Mouse (Mus musculus) limb, embryonic 15.5 days (tissue): ENCODE measurements around the gene 2510009E07Rik. TPM values are rescaled to one million over a fixed set of nuclear protein-coding genes. Genes with fewer than 3 reads are reported as not detected.

Source experiments
- ATAC-seq: fragments of 200-750 bp; cut with Nextera tagmentation; 2 replicates; pipeline ENCODE4 v1.8.0; 2017; ENCODE audit warnings: low read depth, moderate TSS enrichment; ENCODE audit not compliant: insufficient number of reproducible peaks, low FRiP score, low TSS enrichment
- H3K27ac ChIP-seq: fragments of 300-500 bp; sonication (generic); 2 replicates; pipeline ENCODE4 v1.5.1; 2015; ENCODE audit warnings: moderate library complexity, mild to moderate bottlenecking, inconsistent platforms
- H3K27me3 ChIP-seq: fragments of 300-500 bp; sonication (generic); 2 replicates; pipeline ENCODE4 v1.6.1; 2015; ENCODE audit warnings: inconsistent platforms
- H3K36me3 ChIP-seq: fragments of 300-500 bp; sonication (generic); 2 replicates; pipeline ENCODE4 v1.6.1; 2015; ENCODE audit warnings: inconsistent platforms
- H3K4me1 ChIP-seq: fragments of 300-500 bp; sonication (generic); 2 replicates; pipeline ENCODE4 v1.6.1; 2015; ENCODE audit warnings: inconsistent platforms
- H3K4me2 ChIP-seq: fragments of 300-500 bp; sonication (generic); 2 replicates; pipeline ENCODE4 v1.6.1; 2015; ENCODE audit warnings: mild to moderate bottlenecking, inconsistent platforms
- H3K4me3 ChIP-seq: fragments of 300-500 bp; sonication (generic); 2 replicates; pipeline ENCODE4 v1.5.1; 2015; ENCODE audit warnings: mild to moderate bottlenecking, inconsistent platforms
- H3K9ac ChIP-seq: fragments of 300-500 bp; sonication (generic); 2 replicates; pipeline ENCODE4 v1.6.1; 2015; ENCODE audit warnings: inconsistent platforms
- H3K9me3 ChIP-seq: fragments of 300-500 bp; sonication (generic); 2 replicates; pipeline ENCODE4 v1.6.1; 2016; ENCODE audit warnings: inconsistent platforms
- WGBS: fragments of 180-500 bp; shearing (Covaris S2); methylation state at CpG from one replicate; pipeline ENCODE4 v1.1.7; 2015; 5-methylcytosine and 5-hydroxymethylcytosine counted together
- polyA plus RNA-seq: library from polyadenylated mRNA; unstranded; fragments of >200 nt; fragmentation: Nextera tagmentation; extraction: Ambion mirVana; gene quantifications from 2 replicates; pipeline ENCODE4 v1.2.1, GENCODE M21; 2015

2510009E07Rik gene
- polyA plus RNA-seq, 1 experiment from 2014 or later, result 27.3 TPM

DNA sequence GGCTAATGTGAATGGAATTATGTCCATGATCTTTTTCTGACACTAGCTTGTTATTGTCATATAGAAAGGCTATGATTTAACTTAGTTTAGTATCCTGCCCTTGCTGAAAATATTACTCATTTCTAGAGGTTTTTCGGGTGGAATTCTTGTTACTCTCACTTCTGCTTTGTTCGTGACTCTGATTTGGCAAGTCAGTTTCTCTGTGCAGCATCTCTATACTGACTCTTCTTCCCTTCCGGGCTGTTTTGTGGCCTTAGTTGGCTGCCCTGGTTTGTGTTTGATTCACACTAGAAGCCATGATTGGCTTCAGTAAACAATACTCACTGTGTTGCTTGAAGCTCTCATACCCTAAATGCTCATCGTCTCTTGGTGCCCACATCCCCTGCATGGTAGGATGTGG, 63.9 kb downstream of the 2510009E07Rik start:
- 91% methylated on average over 4 of the region's 4 CpGs for WGBS
- Histone ChIP-seq H3K4me3 (no peak overlapping the region), H3K36me3 (no peaks in the 10 kb centered on the region), H3K27me3 (no peaks in the 10 kb centered on the region), H3K9ac (no peak overlapping the region), H3K4me2 (no peak overlapping the region), H3K9me3 (no peaks in the 10 kb centered on the region), H3K4me1 (peaks cover 5% of the 10 kb centered on the region; the same call in 1 of the 2 replicates), H3K27ac (no peak overlapping the region)
- ATAC-seq, result no peak

DNA sequence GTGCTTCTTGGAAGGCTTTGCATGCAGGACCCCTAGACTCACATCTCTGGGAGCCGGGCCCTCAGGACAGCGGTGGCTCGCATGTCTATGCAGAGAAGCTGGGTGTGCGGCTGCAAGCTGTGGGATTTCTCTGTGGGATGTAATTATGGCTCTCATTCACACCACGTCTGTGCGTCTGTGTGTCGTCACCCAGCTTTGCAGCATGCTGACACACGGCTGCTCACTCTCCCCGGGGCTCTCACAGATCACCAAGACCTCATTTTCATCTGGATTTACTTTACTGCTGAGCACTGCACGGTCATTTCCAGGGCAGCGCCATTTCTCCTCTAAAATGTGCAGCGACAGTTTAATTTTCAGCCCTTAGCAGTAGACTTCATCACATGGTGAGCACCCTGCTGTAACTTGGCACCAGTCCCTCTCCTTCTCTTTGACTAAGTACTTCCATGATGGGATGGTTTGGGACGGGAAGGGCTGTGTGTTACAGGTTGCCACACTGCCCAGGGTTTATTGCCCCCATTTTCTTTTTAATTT, 66.3 kb downstream of the 2510009E07Rik start:
- Histone ChIP-seq H3K4me2 (no peak overlapping the region), H3K27ac (no peak overlapping the region)

DNA sequence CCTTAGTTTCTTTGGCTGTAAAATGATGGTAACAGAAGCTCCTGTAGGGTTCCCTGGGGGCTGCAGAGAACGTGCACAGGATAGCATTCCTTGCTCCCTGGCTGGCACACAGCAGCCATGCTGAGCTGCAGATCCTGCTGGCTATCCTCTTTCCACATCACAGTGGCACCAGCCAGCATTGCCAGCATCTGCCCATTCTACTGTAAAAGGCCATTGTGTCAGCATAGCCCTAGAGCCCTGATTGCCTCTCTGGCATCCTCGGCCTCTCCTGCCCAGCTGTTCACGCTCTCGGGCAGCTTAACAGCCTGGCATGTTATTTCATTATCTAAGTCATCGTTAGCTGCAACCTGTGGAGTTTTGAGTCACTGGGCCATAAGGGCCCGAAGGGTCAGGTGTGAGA, 67.2 kb downstream of the 2510009E07Rik start:
- 53% methylated on average over 6 of the region's 6 CpGs for WGBS

More for the DNA sequence above, 66.3 kb downstream of the 2510009E07Rik start:
- no peaks in the 10 kb centered on the region for H3K36me3 ChIP-seq
- H3K9ac ChIP-seq, result no peak overlapping the region
- H3K4me3 ChIP-seq, result no peak overlapping the region
- H3K27me3 ChIP-seq, result no peaks in the 10 kb centered on the region
- WGBS, result 23% methylated on average over 13 of the region's 13 CpGs
- no peak for ATAC-seq
- no peaks in the 10 kb centered on the region for H3K9me3 ChIP-seq
- H3K4me1 ChIP-seq, result peaks cover 5% of the 10 kb centered on the region; the same call in 1 of the 2 replicates

DNA sequence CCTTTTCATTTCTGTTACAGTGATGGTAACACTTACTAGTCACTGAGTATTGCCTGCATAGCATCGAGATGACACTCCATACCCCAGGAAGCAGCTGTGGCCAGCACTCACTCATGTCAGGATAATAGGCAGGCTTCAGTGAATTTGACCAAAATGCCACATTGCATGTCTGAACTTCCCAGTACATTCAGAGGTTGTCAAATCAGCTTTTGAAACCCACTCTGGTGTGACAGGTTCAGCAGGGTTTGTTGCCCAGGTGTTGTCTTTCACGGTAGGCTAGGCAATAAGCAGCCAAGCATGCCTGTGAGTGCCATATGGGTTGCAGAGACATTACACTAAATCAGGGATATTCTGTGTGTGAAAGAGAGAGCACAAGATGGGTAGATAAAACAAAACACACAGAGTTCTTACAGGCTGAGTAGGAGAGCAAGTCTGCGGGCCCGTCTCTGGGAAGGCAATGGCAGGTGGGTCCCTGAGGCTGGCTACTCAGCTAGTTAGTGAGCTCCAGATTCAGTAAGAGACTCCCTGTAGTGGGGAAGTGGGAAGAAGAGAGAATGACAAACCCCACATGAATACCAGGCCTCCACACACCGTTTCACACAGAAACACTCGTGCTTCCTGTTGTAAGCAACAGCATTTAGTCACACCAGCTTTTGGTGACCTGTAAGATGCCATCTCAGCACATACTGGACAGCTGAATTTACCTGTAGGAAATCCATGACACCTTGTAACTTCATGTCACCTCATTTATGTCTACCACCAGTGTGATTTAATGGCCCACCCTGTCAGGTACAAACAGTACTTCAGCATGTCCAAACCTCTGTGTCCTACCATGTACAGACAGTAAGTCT, 68.5 kb downstream of the 2510009E07Rik start:
- H3K27me3 ChIP-seq, result no peaks in the 10 kb centered on the region
- H3K27ac ChIP-seq, result no peak overlapping the region
- H3K36me3 ChIP-seq, result no peaks in the 10 kb centered on the region
- H3K4me2 ChIP-seq, result no peak overlapping the region
- H3K9me3 ChIP-seq, result no peaks in the 10 kb centered on the region
- H3K9ac ChIP-seq, result no peak overlapping the region
- ATAC-seq, result no peak
- WGBS, result 63% methylated on average over 6 of the region's 6 CpGs
- peaks cover 5% of the 10 kb centered on the region; the same call in 1 of the 2 replicates for H3K4me1 ChIP-seq
- H3K4me3 ChIP-seq, result no peak overlapping the region

More for the DNA sequence above, 67.2 kb downstream of the 2510009E07Rik start:
- no peak overlapping the region for H3K9ac ChIP-seq
- no peak for ATAC-seq
- H3K4me2 ChIP-seq, result no peak overlapping the region
- no peaks in the 10 kb centered on the region for H3K27me3 ChIP-seq
- peaks cover 5% of the 10 kb centered on the region; the same call in 1 of the 2 replicates for H3K4me1 ChIP-seq
- H3K36me3 ChIP-seq, result no peaks in the 10 kb centered on the region
- no peak overlapping the region for H3K27ac ChIP-seq
- H3K4me3 ChIP-seq, result no peak overlapping the region
- H3K9me3 ChIP-seq, result no peaks in the 10 kb centered on the region

DNA sequence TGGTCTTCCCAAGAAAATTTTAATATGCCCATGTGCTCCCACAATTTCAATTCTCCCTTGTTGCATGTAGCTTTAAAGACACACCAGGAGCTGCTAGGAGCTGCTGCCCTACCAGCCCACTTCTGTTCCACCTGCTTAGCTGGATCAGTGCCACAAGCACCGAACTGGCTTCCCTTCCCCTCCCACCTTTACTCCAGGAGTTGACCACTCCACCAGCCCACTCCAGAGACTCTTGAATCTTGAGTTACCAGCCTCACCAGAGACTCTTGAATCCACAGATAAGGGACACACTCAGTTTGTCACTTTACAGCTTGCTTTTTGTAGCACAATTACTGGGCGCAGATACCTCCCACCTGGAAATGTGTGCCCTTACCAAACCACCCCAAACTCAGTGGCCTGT, 73.8 kb downstream of the 2510009E07Rik start:
- no peak overlapping the region for H3K4me3 ChIP-seq
- no peak overlapping the region for H3K9ac ChIP-seq
- H3K4me2 ChIP-seq, result no peak overlapping the region
- WGBS, result 76% methylated on average over 2 of the region's 2 CpGs
- H3K36me3 ChIP-seq, result no peaks in the 10 kb centered on the region
- no peaks in the 10 kb centered on the region for H3K9me3 ChIP-seq
- no peaks in the 10 kb centered on the region for H3K27me3 ChIP-seq
- no peaks in the 10 kb centered on the region for H3K4me1 ChIP-seq
- H3K27ac ChIP-seq, result no peak overlapping the region
- ATAC-seq, result no peak

DNA sequence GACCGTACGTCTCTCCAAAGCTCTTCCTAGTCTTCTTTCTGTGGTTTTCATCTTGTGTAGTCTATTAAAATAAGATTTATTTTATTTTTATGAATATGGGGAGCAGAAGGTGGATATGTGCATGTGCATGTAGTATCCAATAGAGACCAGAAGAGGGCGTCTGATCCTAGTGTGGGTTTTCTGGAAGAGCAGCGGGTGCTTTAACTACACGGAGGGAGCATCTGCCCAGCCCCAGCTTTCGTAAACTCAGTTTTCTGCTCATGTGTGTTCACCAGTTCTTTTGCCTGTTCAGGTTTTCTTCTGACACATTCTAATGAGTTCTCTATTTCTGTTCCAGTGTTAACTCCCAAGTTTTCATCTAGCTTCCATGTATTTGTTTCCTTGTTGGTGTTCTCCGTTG, 78.7 kb downstream of the 2510009E07Rik start:
- Histone ChIP-seq H3K27me3 (no peaks in the 10 kb centered on the region), H3K4me3 (no peak overlapping the region), H3K36me3 (no peaks in the 10 kb centered on the region)

DNA sequence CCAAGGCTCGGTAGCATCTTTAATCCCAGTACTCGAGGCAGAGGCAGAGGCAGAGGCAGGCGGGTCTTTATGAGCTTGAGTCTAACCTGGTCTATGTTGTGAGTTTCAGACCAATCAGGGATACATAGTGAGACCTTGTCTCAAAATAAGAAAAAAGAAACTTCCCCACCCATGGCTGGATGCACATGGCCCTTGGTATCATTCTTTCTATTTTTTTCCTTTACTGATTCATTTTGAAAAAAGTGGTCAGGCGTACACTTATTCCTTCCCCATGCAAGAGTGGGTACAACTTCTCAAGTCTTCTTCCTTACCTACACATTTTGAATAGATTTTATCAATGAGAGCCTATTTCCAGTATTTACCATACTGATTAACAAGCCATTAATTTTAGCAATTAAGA, 84.0 kb downstream of the 2510009E07Rik start:
- WGBS, result 88% methylated on average over 4 of the region's 4 CpGs

More for the DNA sequence above, 78.7 kb downstream of the 2510009E07Rik start:
- no peak for ATAC-seq
- Histone ChIP-seq H3K9ac (no peak overlapping the region), H3K27ac (no peak overlapping the region), H3K4me1 (no peaks in the 10 kb centered on the region), H3K4me2 (no peak overlapping the region), H3K9me3 (no peaks in the 10 kb centered on the region)
- 56% methylated on average over 7 of the region's 7 CpGs for WGBS

DNA sequence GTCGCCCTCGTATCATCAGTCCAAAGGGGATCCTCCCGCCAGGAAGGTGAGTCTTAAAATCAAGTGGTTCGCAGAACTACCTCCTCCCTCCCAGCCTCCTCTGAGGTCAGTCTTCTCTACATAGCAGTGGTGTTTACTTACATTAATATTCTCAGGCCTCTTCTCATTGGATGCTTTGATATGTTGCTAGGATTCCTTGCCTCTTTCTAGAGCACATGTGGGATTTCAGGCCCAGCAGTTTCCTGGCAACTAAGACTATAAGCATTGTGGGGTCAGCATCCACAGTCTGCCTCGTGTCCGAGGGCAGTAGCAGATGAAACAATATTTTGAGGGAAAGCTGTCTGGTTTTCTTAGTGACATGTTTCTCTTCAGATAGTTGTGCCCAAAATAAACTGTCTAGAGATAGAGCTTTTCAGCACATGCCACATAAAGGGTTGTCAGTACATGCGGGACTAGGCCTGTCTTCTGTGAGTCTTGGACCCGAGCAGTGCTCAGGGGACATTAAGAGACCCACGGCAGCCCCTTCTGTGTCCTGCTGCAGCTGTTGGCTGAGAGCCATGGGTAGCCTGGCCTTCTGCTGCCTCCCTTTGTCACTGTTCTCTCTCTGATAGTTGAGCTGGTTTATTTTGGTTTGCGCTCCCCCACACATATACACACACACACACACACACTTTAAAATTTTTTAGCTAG, 86.1 kb downstream of the 2510009E07Rik start:
- H3K27ac ChIP-seq, result no peak overlapping the region
- no peaks in the 10 kb centered on the region for H3K9me3 ChIP-seq
- H3K27me3 ChIP-seq, result no peaks in the 10 kb centered on the region
- no peaks in the 10 kb centered on the region for H3K36me3 ChIP-seq
- H3K9ac ChIP-seq, result no peak overlapping the region
- no peak overlapping the region for H3K4me2 ChIP-seq
- H3K4me1 ChIP-seq, result peaks cover 10% of the 10 kb centered on the region
- no peak overlapping the region for H3K4me3 ChIP-seq
- no peak for ATAC-seq
- 76% methylated on average over 10 of the region's 10 CpGs for WGBS

More for the DNA sequence above, 84.0 kb downstream of the 2510009E07Rik start:
- H3K27me3 ChIP-seq, result no peaks in the 10 kb centered on the region
- no peak overlapping the region for H3K27ac ChIP-seq
- no peaks in the 10 kb centered on the region for H3K36me3 ChIP-seq
- no peak overlapping the region for H3K4me2 ChIP-seq
- H3K9ac ChIP-seq, result no peak overlapping the region
- peaks cover 10% of the 10 kb centered on the region for H3K4me1 ChIP-seq
- no peaks in the 10 kb centered on the region for H3K9me3 ChIP-seq
- no peak for ATAC-seq
- no peak overlapping the region for H3K4me3 ChIP-seq

DNA sequence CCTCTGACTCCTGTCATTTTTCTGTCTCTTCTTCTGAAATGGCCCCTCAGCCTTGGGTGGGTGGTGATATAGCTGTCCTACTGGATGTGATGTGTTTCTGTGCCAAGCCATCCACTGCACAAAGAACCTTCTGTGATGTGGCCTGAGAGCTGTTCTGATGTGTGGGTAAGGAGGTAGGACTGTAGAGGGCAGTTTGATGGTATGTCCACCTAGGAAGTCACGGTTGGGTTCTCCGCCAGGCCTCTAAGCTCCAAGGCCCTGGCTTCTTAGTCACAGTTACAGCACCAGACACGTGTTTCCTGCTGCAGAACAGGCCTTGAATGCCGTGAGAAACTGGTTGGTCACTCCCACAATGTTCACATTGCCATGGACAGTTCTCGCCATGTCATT, 86.8 kb downstream of the 2510009E07Rik start:
- Histone ChIP-seq H3K9ac (no peak overlapping the region), H3K27me3 (no peaks in the 10 kb centered on the region), H3K4me2 (no peak overlapping the region), H3K9me3 (no peaks in the 10 kb centered on the region), H3K4me1 (peaks cover 10% of the 10 kb centered on the region), H3K36me3 (no peaks in the 10 kb centered on the region), H3K4me3 (no peak overlapping the region), H3K27ac (no peak overlapping the region)
- 75% methylated on average over 5 of the region's 5 CpGs for WGBS
- no peak for ATAC-seq

DNA sequence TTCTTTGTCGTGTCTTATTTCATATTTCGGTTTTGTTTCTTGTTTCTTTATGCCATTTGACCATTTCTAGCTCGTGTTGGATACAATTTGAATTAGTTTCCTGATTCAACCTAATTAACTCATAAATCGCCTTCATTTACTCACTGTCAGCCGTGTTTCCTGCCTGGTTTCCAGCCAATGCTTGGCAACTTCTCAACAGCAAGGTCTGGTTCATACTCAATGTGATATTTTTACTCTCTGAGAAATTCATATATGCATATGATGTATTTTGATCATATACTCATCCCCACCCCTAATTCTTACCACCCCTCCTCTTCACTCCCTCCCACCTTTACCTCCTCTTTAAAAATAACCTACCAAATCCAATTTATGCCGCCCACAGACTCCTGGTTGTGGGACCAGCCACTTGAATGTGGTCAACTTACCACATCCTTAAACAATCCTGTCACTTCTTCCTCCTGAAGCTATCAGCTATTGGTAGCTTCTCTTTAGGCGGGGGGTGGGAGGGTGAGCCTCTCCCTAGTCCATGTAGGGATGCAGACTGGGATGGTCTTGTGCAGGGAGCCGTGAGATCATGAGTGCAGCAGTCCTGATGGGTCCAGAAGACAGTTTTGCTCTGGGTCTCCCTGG, 87.3 kb downstream of the 2510009E07Rik start:
- 71% methylated on average over 8 of the region's 8 CpGs for WGBS
- H3K9me3 ChIP-seq, result no peaks in the 10 kb centered on the region
- H3K36me3 ChIP-seq, result no peaks in the 10 kb centered on the region
- peaks cover 10% of the 10 kb centered on the region for H3K4me1 ChIP-seq
- no peak overlapping the region for H3K4me2 ChIP-seq
- ATAC-seq, result no peak
- no peaks in the 10 kb centered on the region for H3K27me3 ChIP-seq
- no peak overlapping the region for H3K9ac ChIP-seq
- H3K4me3 ChIP-seq, result no peak overlapping the region
- no peak overlapping the region for H3K27ac ChIP-seq

DNA sequence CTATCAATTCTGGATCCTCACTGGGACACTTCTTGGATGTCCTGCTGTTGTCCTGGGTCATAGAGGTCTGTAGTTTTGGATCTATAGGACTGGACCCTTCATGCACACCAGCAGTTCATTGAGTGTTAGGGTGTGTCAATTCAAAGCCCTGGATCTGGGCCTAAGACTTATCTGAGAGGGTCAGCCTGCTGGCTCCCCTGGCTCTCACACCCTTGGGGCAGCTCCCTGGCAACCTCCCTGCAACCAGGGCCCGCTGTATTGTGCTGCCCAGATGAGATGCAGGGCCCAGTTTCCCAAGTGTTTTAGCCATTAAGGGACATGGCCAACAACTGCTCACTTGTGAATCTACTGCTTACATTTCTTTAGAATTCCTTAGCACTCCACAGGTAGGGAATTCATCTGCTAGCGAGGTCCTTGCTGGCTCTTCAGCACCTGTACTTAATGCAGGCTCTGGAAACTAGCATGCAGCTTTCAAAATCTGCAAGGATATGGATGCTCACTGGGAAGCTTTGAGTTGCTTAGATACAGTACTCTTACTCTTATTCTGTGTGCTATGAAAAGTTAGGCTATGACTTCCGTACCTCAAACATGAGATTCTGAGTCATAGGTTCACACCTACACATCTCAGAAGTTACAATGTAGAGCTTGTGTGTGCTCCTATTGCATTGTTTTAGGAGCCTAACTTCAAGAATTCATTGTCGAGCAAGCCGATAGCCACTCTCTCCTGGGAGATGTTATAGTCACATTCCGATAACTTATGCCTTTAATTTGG, 88.0 kb downstream of the 2510009E07Rik start:
- Histone ChIP-seq H3K36me3 (no peaks in the 10 kb centered on the region), H3K4me2 (no peak overlapping the region)
- WGBS, result 73% methylated on average over 6 of the region's 6 CpGs

More for the DNA sequence above, 88.0 kb downstream of the 2510009E07Rik start:
- no peak for ATAC-seq
- Histone ChIP-seq H3K27me3 (no peaks in the 10 kb centered on the region), H3K9ac (no peak overlapping the region), H3K4me1 (peaks cover 10% of the 10 kb centered on the region), H3K9me3 (no peaks in the 10 kb centered on the region), H3K4me3 (no peak overlapping the region), H3K27ac (no peak overlapping the region)
